Mouse (Mus musculus): ENCODE measurements at regions not wholly inside any gene's neighbourhood (a gene's known extent, or its start where the extent isn't known, plus 50 kb on each side); places are given as distances from the start of the nearest gene placed in this dataset.

GRCm38 (mm10) chr1:184589277-184589676 lies 143.1 kb downstream of the Hlx start:
- Histone ChIP-seq H3K4me1 (ENCODE audit: control insufficient read depth, insufficient read depth, low read length) (no peaks in the 10 kb centered on the region), H3K27me3 (ENCODE audit: control insufficient read depth, insufficient read depth, low read length) (no peaks in the 10 kb centered on the region; the same call in 1 of the 2 replicates), H3K9me3 (ENCODE audit: control insufficient read depth, low read length) (no peaks in the 10 kb centered on the region), H3K9ac (ENCODE audit: low read depth, low read length) (no peak overlapping the region), H3K4me3 (ENCODE audit: low read length) (no peak overlapping the region), H3K27ac (ENCODE audit: low read depth, low read length) (no peak overlapping the region), H3K4me2 (replicated peaks; ENCODE audit: low read depth, low read length) (no peak overlapping the region), H3K36me3 (ENCODE audit: control insufficient read depth, insufficient read depth, low read length) (no peaks in the 10 kb centered on the region)
- 77% methylated on average over 4 of the region's 4 CpGs for WGBS
- ATAC-seq (ENCODE audit: low FRiP score, low TSS enrichment) = no peak

- H3K27ac ChIP-seq (ENCODE audit: low read depth, low read length) = no peak overlapping the region
- no peak overlapping the region for H3K4me2 ChIP-seq (replicated peaks; ENCODE audit: low read depth, low read length)
- WGBS = 41% methylated on average over 12 of the region's 12 CpGs
- H3K4me1 ChIP-seq (ENCODE audit: control insufficient read depth, insufficient read depth, low read length) = no peaks in the 10 kb centered on the region
- H3K4me3 ChIP-seq (ENCODE audit: low read length) = no peak overlapping the region
- no peak overlapping the region for H3K9ac ChIP-seq (ENCODE audit: low read depth, low read length)
- no peaks in the 10 kb centered on the region for H3K36me3 ChIP-seq (ENCODE audit: control insufficient read depth, insufficient read depth, low read length)
- no peaks in the 10 kb centered on the region for H3K27me3 ChIP-seq (ENCODE audit: control insufficient read depth, insufficient read depth, low read length)
- no peak for ATAC-seq (ENCODE audit: low FRiP score, low TSS enrichment)
- H3K9me3 ChIP-seq (ENCODE audit: control insufficient read depth, low read length) = no peaks in the 10 kb centered on the region
These were observed 147.9 kb downstream of the Hlx start for GRCm38 (mm10) chr1:184584505-184584874.

GRCm38 (mm10) chr1:184583751-184584504 lies 148.5 kb downstream of the Hlx start:
- no peak for ATAC-seq (ENCODE audit: low FRiP score, low TSS enrichment)
- Histone ChIP-seq H3K36me3 (ENCODE audit: control insufficient read depth, insufficient read depth, low read length) (no peaks in the 10 kb centered on the region), H3K4me3 (ENCODE audit: low read length) (no peak overlapping the region), H3K27me3 (ENCODE audit: control insufficient read depth, insufficient read depth, low read length) (no peaks in the 10 kb centered on the region), H3K4me2 (replicated peaks; ENCODE audit: low read depth, low read length) (no peak overlapping the region), H3K9me3 (ENCODE audit: control insufficient read depth, low read length) (no peaks in the 10 kb centered on the region), H3K4me1 (ENCODE audit: control insufficient read depth, insufficient read depth, low read length) (no peaks in the 10 kb centered on the region), H3K27ac (ENCODE audit: low read depth, low read length) (no peak overlapping the region), H3K9ac (ENCODE audit: low read depth, low read length) (no peak overlapping the region)
- WGBS = 64% methylated on average over 6 of the region's 6 CpGs

GRCm38 (mm10) chr1:184579475-184579874 lies 152.9 kb downstream of the Hlx start:
- Histone ChIP-seq H3K27ac (ENCODE audit: low read depth, low read length) (no peak overlapping the region), H3K4me3 (ENCODE audit: low read length) (no peak overlapping the region), H3K27me3 (ENCODE audit: control insufficient read depth, insufficient read depth, low read length) (no peaks in the 10 kb centered on the region), H3K9ac (ENCODE audit: low read depth, low read length) (no peak overlapping the region), H3K4me1 (ENCODE audit: control insufficient read depth, insufficient read depth, low read length) (no peaks in the 10 kb centered on the region), H3K9me3 (ENCODE audit: control insufficient read depth, low read length) (no peaks in the 10 kb centered on the region), H3K36me3 (ENCODE audit: control insufficient read depth, insufficient read depth, low read length) (no peaks in the 10 kb centered on the region), H3K4me2 (replicated peaks; ENCODE audit: low read depth, low read length) (no peak overlapping the region)
- WGBS = 72% methylated on average over 3 of the region's 3 CpGs
- peak; percentile 20; the same call in 1 of the 2 replicates for ATAC-seq (ENCODE audit: low FRiP score, low TSS enrichment)

- Histone ChIP-seq H3K36me3 (ENCODE audit: control insufficient read depth, insufficient read depth, low read length) (no peaks in the 10 kb centered on the region), H3K4me3 (ENCODE audit: low read length) (no peak overlapping the region), H3K4me1 (ENCODE audit: control insufficient read depth, insufficient read depth, low read length) (no peaks in the 10 kb centered on the region), H3K27me3 (ENCODE audit: control insufficient read depth, insufficient read depth, low read length) (no peaks in the 10 kb centered on the region), H3K9me3 (ENCODE audit: control insufficient read depth, low read length) (no peaks in the 10 kb centered on the region), H3K9ac (ENCODE audit: low read depth, low read length) (no peak overlapping the region), H3K4me2 (replicated peaks; ENCODE audit: low read depth, low read length) (no peak overlapping the region), H3K27ac (ENCODE audit: low read depth, low read length) (no peak overlapping the region)
- ATAC-seq (ENCODE audit: low FRiP score, low TSS enrichment) = no peak
- 63% methylated on average over 7 of the region's 7 CpGs for WGBS
These were observed 155.9 kb downstream of the Hlx start for GRCm38 (mm10) chr1:184576527-184576926.

- ATAC-seq (ENCODE audit: low FRiP score, low TSS enrichment) = no peak
- Histone ChIP-seq H3K27me3 (ENCODE audit: control insufficient read depth, insufficient read depth, low read length) (no peaks in the 10 kb centered on the region), H3K9ac (ENCODE audit: low read depth, low read length) (no peak overlapping the region), H3K4me2 (replicated peaks; ENCODE audit: low read depth, low read length) (no peak overlapping the region), H3K4me3 (ENCODE audit: low read length) (no peak overlapping the region), H3K27ac (ENCODE audit: low read depth, low read length) (no peak overlapping the region), H3K4me1 (ENCODE audit: control insufficient read depth, insufficient read depth, low read length) (no peaks in the 10 kb centered on the region), H3K9me3 (ENCODE audit: control insufficient read depth, low read length) (no peaks in the 10 kb centered on the region), H3K36me3 (ENCODE audit: control insufficient read depth, insufficient read depth, low read length) (no peaks in the 10 kb centered on the region)
- WGBS = 61% methylated on average over 7 of the region's 7 CpGs
These were observed 159.1 kb downstream of the Hlx start for GRCm38 (mm10) chr1:184573325-184573724.

GRCm38 (mm10) chr1:184570681-184571080 lies 161.7 kb downstream of the Hlx start:
- no peak overlapping the region for H3K4me2 ChIP-seq (replicated peaks; ENCODE audit: low read depth, low read length)
- ATAC-seq (ENCODE audit: low FRiP score, low TSS enrichment) = no peak
- H3K9ac ChIP-seq (ENCODE audit: low read depth, low read length) = no peak overlapping the region
- no peak overlapping the region for H3K27ac ChIP-seq (ENCODE audit: low read depth, low read length)
- no peaks in the 10 kb centered on the region for H3K9me3 ChIP-seq (ENCODE audit: control insufficient read depth, low read length)
- H3K4me3 ChIP-seq (ENCODE audit: low read length) = no peak overlapping the region
- WGBS = 86% methylated on average over 5 of the region's 5 CpGs
- no peaks in the 10 kb centered on the region for H3K4me1 ChIP-seq (ENCODE audit: control insufficient read depth, insufficient read depth, low read length)
- no peaks in the 10 kb centered on the region for H3K27me3 ChIP-seq (ENCODE audit: control insufficient read depth, insufficient read depth, low read length)
- no peaks in the 10 kb centered on the region for H3K36me3 ChIP-seq (ENCODE audit: control insufficient read depth, insufficient read depth, low read length)

GRCm38 (mm10) chr1:184562926-184563325 lies 169.5 kb downstream of the Hlx start:
- H3K36me3 ChIP-seq (ENCODE audit: control insufficient read depth, insufficient read depth, low read length) = no peaks in the 10 kb centered on the region
- H3K27me3 ChIP-seq (ENCODE audit: control insufficient read depth, insufficient read depth, low read length) = no peaks in the 10 kb centered on the region
- no peak overlapping the region for H3K27ac ChIP-seq (ENCODE audit: low read depth, low read length)
- H3K4me3 ChIP-seq (ENCODE audit: low read length) = no peak overlapping the region
- H3K4me2 ChIP-seq (replicated peaks; ENCODE audit: low read depth, low read length) = no peak overlapping the region
- H3K9ac ChIP-seq (ENCODE audit: low read depth, low read length) = no peak overlapping the region
- H3K4me1 ChIP-seq (ENCODE audit: control insufficient read depth, insufficient read depth, low read length) = no peaks in the 10 kb centered on the region
- ATAC-seq (ENCODE audit: low FRiP score, low TSS enrichment) = no peak
- H3K9me3 ChIP-seq (ENCODE audit: control insufficient read depth, low read length) = no peaks in the 10 kb centered on the region
- WGBS = 88% methylated on average over 4 of the region's 4 CpGs

- Histone ChIP-seq H3K4me3 (ENCODE audit: low read length) (no peak overlapping the region), H3K27me3 (ENCODE audit: control insufficient read depth, insufficient read depth, low read length) (no peaks in the 10 kb centered on the region), H3K4me2 (replicated peaks; ENCODE audit: low read depth, low read length) (no peak overlapping the region), H3K27ac (ENCODE audit: low read depth, low read length) (no peak overlapping the region), H3K9me3 (ENCODE audit: control insufficient read depth, low read length) (no peaks in the 10 kb centered on the region), H3K4me1 (ENCODE audit: control insufficient read depth, insufficient read depth, low read length) (no peaks in the 10 kb centered on the region), H3K9ac (ENCODE audit: low read depth, low read length) (no peak overlapping the region), H3K36me3 (ENCODE audit: control insufficient read depth, insufficient read depth, low read length) (no peaks in the 10 kb centered on the region)
- 96% methylated on average over 5 of the region's 5 CpGs for WGBS
- ATAC-seq (ENCODE audit: low FRiP score, low TSS enrichment) = no peak
These were observed 170.2 kb downstream of the Hlx start for GRCm38 (mm10) chr1:184562239-184562638.

Data from kidney, embryonic 14.5 days (tissue).